Mouse (Mus musculus) brain, embryonic 14.5 days (tissue): Measurements from ENCODE around the gene Tbc1d14.

Source experiments
- CTCF ChIP-seq: fragments of 200-500 bp; IDR thresholded peaks from 2 replicates; pipeline ENCODE4 v1.5.1; 2012; ENCODE audit warnings: inconsistent platforms, mild to moderate bottlenecking, moderate library complexity, borderline replicate concordance; ENCODE audit not compliant: insufficient read depth, insufficient read length; ENCODE audit errors: extremely low read depth
- POLR2A ChIP-seq: fragments of 200-500 bp; IDR thresholded peaks from 2 replicates; pipeline ENCODE4 v1.6.1; 2012; ENCODE audit warnings: mild to moderate bottlenecking, inconsistent platforms, borderline replicate concordance; ENCODE audit not compliant: poor library complexity, insufficient read depth, insufficient read length, severe bottlenecking; ENCODE audit errors: extremely low read depth

DNA sequence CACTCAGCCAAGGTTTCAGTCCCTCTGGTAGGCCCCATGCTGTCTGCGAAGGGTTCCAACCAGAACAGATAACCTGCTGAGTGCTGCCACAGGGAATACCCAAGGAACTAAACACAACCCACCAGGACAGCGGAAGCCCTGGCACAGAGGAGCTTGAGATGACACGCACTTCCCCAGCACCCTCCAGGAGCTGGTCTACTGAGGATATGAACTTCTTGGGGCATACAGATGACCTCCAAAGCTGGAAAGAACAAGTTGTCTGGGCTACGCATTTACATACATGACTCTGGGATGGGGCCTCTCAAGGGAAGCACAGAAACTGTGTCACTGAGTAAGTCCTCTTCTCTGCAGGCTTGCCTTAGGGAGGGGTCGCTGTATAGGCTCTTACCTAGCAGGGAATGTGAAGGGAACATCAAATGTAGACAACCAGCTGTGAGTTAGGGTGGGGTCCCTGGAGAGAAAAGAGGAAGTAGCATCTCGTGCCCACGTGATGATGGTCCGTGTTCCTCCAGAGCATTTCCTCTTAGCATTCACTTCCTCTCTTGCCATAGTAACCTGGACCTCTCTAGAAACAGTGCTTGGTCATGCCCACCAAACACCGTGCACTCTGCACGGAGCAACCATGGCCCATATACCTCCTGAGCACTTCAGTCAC, 30.2 kb downstream of the Tbc1d14 start:
- no peak for TF ChIP-seq POLR2A
- no peak for TF ChIP-seq CTCF
